Mouse (Mus musculus): Measurements from ENCODE around the gene Bicdl1.

Gene Bicdl1

DNA sequence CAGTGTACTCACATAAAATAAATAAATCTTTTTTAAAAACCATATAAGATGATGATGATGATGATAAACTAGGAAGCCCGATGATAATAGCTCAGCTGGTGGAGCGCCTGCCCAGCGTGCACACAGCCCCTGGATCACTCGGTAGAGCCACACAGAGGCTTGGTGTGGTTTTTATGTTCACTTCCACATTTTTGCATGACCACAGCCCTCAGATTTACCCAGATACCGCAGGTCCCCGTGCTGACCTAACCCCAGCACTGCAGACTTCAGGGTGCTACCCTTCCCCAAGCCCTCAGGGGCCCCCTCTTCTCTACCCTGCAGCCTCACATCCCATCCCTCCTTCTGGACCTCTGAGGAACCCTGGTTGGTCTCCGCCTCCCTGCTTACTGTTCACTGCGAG, 103.3 kb downstream of the Bicdl1 start:
- DNase-seq (ENCODE audit: low spot score in 2 of 2), result no peak

DNA sequence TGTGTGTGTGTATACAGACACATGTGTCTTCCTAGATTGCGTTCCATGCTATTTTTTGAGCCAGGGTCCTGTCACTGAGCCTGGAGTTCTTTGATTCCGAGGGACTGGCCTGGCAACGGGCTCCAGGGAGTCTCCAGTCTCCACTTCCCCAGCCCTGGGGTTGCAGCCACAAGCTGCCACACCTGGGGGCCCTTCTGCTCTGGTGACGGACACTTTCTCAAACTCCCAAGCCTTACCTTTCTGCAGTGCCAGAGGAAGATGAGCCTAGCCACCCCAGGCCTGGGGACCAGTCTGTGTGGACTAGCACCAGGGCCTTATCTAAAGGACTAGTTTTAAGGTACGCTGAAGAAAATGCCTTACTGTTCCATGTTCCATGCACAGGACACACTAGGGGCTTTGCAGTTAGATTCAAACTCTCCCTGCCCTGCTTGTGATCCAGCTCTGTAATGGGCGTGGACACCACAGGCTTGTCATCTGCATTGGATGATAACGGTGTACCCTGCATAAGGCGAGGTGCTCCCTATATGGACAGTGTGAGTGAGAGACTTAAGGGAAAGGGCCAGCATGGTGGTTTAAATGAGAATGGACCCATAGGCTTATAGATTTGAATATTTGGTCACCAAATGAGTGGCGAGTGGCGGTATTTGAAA, 105.1 kb downstream of the Bicdl1 start:
- no peak for DNase-seq (ENCODE audit: low spot score in 2 of 2)

DNA sequence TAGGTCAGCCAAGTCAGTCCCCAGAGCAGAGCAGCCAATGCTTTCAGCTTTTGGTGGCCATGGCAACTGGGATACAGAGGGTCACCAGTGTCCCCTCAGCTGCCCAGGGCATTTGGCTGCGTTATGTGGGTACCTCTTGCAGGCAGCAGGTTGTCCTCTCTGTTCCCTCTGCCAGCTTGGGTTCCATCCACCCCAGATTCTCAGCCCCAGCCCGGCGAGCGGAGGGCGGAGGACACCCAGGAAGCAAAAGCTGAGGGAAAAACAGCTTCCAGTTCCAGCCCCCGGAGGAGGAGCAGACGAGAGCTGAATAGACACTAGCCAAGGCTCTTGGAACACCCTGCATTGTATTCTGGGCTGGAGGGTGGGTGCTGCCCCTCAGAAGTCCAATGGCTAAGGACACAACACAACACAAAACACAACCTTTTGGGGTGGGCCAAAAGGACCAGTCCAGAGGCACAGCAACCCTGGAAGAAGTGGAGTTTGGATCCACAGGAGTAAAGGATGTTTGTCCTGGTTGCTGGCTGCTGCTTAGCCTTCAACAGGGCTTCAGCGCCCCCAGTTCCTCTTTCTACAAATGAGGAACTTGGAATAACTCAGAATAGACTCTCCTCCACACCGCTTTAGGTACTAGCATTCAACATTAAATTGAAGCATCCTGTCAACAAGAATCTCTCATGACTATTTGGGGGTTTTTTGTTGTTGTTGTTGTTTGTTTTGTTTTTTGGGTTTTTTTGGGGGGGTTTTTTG, 107.6 kb downstream of the Bicdl1 start:
- DNase-seq (ENCODE audit: low spot score in 2 of 2), result no peak

DNA sequence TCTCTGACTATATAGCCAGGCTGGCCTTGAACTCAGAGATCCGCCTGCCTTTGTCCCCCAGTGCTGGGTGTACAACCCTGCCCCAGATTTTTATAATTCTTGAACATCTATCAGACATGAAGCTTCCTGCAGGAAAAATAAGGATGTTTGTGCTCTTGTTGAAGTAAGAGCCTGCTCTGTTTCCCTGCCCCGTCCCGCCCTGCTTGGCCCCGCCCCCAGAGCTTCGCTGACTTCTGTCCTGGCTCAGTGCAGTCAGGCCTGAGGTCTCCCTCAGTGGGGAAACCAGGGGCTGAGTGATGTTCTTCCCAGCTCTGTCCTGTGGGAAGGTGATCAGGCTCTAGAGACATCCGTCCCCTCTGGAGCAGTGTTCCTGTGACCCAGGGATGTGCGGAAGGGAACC, 108.7 kb downstream of the Bicdl1 start:
- DNase-seq (ENCODE audit: low spot score in 2 of 2), result no peak

DNA sequence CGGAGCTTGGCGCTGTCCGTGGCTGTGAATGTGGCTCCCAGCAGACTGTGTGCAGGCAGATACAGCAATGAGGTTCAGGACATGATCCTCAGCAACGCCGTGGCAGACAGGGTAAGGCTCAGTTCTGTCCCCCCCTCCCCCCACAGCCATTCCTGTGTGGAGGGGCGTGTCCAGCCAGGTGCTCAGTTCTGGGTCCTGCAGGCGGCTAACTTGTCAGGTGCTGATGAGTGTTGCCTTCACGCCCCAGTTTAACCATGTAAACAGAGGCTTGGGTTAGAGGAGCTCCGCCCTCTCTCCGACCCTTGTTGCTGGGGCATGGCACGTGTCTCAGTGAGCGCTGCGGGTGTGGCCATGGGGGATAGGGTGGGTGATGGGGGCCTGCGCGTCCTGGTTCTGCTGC, 111.7 kb downstream of the Bicdl1 start:
- DNase-seq (ENCODE audit: low spot score in 2 of 2), result no peak

DNA sequence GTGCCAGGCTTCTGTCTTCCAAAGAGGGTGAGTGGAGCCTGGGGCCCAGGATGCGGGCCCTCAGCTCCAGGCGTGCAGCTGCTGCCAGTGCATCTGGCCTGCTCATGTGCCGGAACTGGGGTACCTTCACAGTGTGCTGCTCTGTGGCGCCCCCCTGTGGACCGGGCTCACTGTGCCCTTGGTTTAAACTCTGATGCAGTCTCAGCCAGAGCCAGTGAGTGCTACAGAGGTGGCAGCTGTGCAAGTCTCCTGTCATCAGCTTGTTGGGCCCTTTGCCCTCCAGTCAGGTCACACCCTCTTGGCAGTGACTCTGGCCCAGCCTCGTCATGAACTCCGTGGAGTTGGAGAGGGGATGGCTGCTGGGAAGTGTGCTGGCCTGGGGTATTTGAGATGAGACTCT, 116.5 kb downstream of the Bicdl1 start:
- DNase-seq (ENCODE audit: low spot score in 2 of 2), result no peak

DNA sequence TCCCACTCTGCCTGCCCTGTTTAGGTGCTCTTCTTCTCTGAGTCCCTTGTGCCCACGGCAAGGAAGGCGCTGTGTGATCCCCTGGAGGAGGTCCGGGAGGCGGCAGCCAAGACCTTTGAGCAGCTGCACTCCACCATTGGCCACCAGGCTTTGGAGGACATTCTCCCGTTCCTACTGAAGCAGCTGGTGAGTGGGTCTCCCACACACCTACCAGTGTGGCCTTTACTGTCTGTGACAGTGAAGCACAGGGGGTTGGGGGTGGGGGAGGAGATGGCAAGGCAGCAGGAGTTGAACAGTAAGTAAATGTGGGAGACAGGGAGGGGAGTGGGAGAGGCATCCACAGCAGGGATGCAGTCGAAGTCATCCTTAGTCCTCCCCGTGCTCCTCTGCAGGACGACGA, 118.1 kb downstream of the Bicdl1 start:
- DNase-seq (ENCODE audit: low spot score in 2 of 2), result no peak

DNA sequence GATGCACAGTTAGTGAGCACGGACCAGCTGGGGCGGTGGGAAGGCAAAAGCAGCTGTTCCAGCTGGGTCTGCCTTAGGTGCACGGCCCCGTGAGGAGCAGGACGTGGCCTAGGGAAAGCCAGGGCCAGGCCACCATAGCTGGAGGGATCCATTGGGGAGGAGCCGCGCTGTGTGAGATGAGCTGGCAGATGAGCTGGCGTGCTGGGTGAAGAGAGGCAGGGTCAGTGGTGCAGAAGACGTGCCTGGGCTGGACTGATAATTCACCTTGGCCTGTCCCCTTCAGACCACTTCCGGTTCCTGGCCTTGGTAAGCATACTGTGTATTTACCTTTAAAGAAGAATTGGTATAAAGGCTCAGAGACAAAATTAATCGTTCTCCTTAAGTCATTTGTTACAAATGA, 119.9 kb downstream of the Bicdl1 start:
- DNase-seq (ENCODE audit: low spot score in 2 of 2), result no peak

DNA sequence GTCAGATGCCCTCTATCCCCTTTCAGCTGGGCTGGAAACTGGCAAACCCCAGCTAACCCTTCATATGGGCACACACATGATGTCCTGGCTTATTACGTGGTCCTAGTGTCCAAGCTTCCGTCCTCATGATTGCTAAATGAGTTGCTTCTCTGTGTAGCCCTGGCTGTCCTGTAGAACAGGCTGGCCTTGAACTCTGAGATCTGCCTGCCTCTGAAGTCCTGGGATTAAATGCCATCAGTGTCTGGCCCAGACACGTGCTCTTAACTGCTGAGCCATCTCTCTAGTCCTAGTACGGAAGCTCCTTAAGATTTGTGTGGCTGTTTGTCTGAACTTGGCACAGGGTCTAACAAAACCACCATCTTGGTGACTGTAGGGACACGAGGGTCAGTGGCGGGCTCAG, 127.9 kb downstream of the Bicdl1 start:
- DNase-seq (ENCODE audit: low spot score in 2 of 2), result no peak
